Mouse (Mus musculus) frontal cortex, postnatal 10 days (tissue): ENCODE results near the gene Kcnb1.

Source experiments
- DNase-seq, 2 experiments: peaks; one replicate each; pipeline ENCODE4 v3.0.0; 2022; ENCODE audit warnings: low spot score in 2 of 2, mixed read lengths in 1 of 2

Kcnb1 gene

DNA sequence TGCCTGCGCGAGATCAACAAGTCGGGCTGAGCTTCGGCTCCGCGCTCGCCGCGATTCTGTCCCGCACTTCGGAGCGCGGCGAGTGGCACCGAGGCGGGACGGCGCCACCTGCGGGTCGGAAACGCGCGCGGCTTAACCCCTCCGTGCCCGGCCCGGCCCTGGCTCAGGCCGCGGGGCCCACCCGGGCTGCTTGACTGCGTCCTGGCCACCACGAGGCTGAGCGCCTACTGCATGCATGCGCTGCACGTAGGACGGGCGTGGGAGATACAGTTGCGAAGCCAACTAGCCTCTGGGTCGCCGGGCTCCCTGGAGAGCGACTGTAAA is at the start of gene Kcnb1:
Gene Kcnb1 (minus strand): TSS at position 80 of the 324 bp plus-strand sequence.
- peak; percentile 63 to 84 for DNase-seq

DNA sequence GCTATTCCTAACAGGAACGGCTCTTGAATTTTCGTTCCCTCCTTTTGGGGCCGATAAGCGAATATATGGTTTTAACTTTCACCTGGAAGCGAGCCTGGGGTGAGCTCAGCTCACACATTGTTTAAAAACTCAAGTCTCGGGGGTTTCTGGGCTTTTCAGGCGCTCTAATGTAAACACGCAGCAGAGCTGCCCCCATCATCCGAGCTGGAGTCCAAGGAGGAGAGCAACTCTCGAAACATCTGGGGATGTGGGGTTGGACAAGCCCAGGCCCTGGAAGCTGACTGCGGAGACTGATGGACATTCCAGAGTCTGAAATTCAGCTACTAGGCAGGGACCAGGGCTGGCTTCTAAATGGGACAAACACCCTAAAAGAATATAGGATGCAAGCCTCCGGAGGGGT is 49.3 kb upstream of the Kcnb1 start:
- no peak for DNase-seq

DNA sequence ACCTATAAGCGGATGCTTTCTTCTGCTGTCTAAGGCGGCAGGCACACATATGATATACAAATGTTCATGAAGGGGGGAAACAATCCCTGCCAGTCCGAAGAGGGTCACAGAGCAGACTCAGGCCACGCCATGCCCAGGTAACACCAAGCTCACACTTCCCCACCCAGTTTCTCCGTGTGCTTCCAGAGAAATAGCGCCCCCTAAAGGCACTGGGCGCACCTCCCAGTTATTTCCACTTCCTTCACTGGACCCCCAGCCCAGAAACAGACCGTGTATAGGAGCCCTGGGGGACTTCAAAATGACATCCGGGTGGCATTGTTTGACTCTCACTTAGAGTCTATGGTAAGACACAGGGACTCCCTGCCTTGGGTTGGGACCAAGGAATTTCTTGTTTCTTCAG is 47.3 kb upstream of the Kcnb1 start:
- DNase-seq = no peak

DNA sequence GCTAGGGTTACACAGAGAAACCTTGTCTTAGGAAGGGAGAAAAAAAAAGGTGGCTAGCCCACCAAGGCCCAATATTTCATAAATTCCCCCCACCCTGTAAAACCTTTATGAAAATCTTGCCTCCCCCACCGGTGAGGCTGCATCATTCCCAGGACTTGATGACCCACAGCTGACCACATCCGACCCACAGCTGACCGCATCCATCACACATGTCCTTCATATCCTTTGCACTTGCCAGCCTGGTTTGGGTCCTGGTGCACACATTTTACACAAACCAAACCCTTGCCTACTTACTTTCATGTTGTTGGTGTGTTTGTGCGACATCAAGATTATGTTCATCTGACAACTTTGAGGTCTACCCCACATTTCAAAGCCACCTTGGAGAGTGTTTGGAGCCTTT is 46.2 kb upstream of the Kcnb1 start:
- DNase-seq = no peak

DNA sequence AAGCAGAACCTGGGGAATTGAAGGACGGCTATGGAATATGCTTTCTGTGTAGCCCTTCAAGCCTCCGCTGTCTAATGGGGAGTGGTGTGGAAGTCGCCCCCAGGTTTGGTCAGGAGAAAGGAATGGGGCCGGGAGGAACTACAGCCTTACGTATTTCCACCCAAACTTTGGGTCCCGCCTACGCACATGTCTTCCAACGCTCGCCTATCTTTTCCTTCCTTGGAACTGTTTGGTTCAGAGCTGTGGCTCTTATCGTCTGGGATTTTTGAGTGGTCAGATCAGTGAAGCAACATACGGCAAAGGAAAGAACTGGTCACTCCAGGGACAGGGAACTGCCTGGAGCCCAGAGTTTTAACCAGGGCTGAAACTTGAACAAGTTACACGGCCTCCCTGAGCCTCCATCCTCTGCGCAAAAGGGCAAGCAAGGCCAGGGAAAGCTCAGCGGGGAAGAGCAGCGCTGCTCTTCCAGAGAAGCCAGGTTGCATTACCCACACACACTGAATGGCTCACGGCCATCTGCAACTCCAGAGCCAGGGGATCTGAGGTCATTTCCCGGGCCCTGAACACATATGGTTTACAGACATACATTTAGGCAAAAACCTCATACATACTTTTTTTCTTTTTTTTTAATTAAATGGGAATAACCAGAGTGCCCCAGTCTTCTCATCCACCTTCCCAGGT is 45.5 kb upstream of the Kcnb1 start:
- no peak for DNase-seq

DNA sequence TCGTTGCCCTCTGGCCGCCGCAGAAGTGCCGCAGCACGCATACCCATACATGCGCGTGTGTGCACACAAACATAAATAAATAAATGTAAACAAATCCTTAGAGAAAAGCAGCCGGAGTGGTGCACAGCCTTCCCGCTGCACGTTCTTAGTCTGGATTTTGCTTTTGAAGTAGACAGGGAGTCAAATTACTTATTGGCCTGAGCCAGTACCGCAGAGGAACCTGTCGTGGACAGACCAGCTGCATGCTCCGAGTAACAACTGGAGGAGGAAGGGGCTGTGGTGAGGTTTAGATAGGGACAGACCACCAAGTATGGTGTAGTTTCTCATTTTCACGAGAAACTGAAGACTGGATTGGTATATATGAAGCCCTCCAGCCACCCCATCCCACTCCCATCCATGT is 43.8 kb upstream of the Kcnb1 start:
- no peak for DNase-seq

DNA sequence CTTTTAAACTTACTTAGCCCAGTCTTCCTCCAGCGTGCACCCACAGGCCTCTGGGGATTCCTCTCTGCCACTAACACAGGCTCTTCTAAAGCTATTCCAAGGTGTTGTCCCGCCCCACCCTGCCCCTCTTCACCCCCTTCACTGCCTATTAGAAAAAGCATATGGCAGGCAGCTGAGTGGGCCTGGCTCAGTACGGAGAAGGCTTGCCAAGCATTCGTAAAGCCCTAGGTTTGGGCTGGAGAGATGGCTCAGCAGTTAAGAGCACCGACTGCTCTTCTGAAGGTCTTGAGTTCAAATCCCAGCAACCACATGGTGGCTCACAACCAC is 43.0 kb upstream of the Kcnb1 start:
- DNase-seq = no peak

DNA sequence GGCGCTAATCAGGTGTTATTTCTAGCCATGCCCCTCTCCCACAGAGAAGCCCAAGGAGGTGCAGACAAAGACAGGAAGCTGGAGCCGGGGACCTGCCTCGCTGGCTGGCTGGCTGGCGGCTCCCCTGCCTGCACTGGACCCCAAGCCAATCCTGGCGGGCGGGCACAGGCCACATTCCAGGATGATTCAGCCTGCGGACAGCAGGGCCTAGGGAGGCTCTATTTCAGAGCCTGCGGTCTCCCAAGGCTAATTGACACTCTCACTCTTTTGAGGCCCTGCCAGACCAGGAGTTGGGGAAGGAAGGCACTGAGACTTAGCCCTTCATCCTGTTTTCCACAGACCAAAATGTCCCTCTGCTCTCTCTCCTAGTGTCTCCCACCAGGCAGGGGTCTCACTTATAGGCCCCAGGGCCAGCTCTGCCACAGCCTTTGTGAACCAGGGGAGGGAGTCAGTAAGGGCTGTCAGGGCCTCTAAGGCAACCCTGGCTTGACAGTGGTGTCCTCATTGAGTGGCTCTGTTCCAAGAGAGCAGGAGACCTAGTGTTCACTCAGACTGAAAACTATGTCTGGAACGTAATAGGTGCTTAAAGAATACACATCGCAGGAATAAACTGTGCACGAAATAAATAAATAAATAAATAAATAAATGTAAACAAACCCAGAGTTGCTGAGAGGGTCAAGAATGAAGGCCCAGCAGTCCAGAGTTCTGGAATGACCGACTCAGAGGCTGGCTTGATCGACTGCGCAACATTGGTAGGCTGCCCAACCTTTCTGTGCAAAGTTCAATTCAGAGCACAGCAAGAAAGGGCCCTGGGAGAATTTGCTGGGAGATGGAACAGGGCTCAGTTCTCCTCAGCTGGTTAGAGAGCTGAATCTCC is 42.4 kb upstream of the Kcnb1 start:
- no peak for DNase-seq

DNA sequence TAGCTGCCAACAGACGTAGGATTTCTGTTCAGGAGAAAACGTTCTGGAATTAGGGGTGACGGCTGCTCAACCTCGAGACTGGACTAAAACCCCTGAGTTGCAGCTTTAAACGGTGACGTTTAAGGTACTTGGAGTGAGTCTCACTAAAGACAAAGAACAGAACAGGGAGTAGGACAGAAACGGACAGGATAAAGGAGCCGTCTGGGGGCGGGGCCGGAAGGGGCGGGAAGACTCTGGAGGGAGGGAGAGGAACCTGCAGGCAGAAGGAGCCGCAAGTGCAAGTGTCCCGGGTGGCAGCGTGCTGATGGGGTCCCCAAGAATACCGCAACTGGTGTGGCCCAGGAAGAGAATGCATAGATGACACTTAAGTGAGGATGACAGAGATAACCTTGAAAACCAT is 40.6 kb upstream of the Kcnb1 start:
- no peak for DNase-seq

DNA sequence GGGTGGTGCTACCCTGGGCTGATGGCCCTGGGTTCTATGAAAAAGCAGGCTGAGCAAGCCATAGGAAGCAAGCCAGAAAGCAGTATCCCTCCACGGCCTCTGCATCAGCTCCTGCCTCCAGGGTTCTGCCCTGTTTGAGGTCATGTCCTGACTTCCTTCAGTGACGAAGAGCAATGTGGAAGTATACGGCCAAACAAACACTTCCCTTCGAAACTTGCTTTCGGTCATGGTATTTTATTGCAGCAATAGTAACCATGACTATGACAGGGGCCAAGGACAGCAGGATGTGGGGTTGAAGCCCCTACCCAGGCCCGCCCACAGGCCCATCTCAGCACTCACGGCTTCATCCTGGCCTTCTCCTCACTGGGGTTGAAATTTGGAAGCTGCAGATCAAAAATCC is 35.0 kb upstream of the Kcnb1 start:
- no peak for DNase-seq

DNA sequence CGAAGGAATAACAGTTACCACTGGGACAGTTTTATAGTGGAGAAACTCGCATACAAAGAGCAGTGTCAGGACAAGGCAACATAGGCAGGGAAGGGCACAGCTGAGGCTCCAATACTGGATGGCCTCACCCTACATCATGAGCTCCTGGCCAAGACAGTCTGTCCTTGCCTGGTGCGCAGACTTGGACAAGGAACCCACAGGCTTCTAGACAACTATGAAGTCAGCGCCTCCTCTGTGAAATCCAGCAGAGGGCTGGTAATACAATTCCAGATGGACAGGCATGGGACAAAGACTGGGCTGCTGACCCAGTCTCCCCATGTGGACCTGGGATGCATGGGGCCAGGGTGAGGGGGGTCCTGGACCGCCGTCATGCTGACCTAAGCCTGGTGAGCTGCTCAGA is 34.2 kb upstream of the Kcnb1 start:
- no peak for DNase-seq

DNA sequence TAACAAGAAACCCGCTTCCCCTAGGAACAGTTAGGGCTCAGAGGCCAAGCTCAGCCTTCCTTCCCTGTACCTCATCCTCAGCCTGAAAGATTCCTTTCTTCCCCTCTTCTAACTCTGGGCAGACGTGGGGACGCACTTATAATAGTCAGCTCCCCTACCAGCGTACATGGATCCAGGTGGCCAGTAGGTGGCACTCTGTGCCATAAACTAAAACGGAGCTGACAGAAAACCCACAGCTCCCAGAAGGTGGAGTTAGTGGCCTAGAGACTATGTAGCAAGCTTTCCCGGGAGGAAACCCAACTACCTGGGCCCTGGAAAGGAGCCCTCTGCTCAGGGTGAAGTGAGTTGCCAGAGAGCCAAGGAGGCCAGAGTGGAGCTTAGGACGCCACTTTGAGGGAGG is 32.2 kb upstream of the Kcnb1 start:
- peak in 1 of 2 experiments; percentile 69 for DNase-seq

DNA sequence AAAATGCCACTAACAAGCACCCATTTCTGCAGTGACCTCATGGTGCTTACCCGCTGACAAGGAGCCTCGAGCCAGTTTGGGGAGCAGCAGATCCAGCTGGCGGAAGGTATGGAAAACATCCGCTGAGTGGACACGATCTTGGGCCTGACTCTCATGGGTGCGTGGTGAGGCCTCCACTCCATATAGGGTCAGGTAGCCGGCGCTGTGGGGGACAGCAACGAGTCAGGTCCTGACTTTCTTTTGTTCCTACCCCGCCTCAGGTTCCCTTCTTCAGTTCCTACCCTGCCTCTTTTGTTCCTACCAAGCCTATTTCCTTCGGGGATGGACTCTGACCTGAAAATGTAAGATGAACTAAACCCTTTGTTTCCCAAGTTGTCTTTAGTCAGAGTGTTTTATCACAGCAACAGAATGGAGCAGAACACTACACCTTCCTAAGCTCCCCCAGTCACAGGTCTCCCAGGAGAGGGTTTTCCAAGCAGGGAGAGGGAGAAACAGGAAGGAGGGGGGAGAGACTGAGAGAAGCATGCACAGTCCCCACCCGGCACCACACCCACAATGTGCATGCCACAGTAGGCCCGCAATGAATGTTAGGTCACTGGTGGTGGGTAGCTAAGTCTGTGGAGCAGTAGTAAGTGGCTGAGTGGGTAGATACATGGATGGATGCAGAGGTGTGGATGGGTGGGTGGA is 31.3 kb upstream of the Kcnb1 start:
- no peak for DNase-seq

DNA sequence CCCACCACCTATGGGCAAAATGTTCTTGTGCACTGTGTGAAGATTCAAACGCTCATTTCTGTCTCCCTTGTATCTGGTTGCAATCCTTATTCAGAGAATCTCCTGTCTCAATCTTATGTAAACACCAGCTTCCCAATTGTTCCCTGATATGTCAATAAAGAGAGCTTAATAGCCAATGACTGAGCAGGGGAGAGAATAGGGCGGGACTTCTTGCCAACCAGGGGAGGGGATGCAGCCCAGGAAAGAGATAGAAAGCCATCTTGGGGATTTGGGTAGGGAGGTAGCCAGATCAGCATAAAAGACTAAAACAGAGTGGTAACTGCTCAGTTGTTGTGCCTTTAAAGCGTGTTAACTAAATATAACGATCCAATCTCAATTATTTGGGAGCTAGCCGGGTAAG is 30.8 kb upstream of the Kcnb1 start:
- DNase-seq = no peak

DNA sequence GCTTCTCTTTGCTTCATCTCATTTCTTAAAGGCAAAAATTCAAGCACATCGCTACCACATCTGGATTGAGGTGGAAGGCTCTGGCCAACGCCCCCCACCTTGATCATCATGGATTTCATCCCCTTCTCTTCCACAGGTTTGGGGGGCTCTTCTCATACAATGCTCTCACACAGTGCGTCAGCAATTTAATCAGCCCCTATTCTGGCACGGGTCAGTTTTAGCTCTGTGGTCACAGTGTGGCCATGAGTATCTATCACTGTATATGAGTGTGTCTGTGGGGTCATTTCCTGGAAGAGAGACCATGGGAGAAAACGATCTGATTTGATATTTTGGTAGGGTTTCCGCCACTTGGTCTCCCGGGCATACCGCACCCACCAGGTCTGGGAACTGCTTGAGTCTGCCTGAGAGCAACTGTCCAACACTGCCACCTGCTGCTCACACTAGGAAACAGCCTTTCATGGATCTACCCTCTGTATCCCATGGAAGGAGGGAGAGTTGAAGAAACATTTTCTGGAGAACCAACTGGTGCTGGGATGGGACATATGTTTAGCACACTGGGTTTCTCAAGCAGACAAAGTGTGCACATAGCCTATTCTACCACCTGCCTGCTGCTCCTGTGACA is 29.3 kb upstream of the Kcnb1 start:
- DNase-seq = peak; percentile 76 to 89

DNA sequence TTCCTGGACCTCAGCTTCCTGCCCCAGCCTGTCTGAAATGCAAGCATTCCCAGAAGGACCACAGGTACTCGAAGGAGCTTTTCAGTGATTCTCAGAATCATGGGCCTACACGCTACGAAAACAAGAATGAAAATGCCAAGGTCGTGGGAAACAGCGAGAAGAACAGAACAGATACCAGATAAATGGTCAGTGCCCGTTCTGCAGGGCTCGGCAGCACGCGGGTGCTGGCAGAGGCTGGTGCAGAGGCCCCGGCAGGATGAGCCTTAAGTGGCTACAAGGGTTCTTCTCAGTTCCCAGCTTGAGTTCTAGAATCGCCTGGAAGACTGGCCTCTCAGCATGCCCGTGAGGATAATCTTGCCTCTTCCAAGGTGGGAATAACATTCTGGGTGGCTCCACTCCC is 23.7 kb upstream of the Kcnb1 start:
- DNase-seq = no peak

DNA sequence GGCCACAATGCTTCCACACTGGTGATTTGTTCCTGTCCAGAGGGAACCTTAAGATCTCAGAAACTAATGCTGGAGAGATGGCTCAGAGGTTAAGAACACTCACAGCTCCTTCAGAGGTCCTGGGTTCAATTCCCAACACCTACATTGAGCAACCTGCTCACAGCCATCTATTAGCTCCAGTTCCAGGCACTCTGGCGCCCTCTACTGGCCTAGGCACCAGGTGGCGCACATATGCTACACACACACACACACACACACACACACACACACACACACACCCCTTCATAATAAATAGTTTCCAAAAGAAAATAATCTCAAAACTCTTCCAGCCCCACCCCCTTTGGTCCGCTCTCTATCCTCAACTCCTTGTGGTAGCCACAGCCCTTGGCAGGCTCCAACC is 23.1 kb upstream of the Kcnb1 start:
- no peak for DNase-seq

DNA sequence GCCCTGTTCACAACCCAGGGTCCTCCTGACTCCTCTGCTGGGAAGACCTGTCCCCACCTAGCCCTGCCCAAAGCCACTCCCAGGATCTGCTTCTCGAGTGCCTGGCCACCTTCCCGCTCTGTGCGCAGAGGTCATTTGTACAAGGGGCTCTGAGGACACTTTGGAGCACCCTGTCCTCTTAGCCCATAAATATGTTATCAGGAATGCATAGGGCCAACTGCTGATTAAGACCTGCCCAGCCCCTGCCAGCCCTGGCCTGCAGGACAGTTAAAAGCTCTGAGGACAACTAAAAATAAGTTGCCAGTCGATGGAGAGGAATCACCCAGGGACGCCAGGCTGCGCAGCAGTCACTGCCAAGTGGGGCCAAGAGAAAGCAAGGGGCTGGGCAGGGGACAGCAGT is 22.6 kb upstream of the Kcnb1 start:
- no peak for DNase-seq

DNA sequence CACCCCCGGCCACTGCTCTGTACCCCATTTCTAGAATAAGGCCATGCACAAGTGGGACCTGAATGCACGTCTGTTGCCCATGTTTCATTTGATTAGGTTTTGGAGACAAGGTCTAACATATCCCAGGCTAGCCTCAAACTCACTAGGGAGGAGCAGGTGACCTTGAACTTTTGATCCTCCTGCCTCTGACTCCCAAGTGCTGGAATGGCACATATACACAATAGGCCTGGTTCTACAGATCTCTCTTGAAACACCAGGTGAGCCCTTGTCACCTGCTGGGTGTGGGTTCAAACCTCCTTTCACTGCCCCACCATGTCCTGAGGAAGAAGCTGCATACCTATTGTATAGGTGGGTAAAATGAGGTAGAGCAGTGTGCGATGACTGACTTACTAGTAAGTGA is 22.1 kb upstream of the Kcnb1 start:
- no peak for DNase-seq

DNA sequence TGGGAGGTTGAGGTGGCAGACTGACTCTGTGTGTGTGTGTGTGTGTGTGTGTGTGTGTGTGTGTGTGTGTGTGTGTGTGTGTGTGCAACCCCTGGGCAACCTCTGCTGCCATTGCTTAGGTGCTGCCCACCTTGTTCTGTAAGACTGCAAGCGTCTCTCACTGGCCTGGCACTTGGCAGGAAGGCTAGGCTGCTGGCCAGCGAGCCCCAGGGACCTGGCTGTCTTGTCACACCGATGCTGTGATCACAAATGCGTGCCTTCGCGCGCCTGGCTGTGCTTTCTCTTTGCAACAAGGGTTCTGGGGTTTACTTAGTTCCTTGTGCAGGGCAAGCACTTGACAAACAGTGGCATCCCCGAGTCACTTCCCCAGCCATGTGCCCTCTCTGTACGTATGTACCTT is 19.9 kb upstream of the Kcnb1 start:
- DNase-seq = no peak

DNA sequence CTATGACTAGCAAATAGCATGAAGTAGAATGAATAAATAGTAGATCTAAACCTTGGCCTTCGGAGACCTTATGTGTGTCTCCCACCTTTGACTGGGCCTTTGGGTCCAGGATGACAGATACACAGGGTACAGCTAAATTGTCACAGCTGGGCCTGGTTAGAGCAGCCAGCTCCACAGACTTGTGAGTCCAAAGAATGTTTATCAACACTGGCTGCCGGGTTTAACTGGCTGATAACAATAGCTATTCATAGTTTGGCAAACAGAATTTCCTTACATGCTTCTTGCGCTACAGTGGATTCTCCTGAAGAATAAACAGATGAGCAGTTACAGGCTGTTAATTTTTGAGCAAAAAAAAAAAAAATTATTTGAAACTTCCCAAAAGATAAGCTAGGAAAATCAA is 19.0 kb upstream of the Kcnb1 start:
- no peak for DNase-seq

DNA sequence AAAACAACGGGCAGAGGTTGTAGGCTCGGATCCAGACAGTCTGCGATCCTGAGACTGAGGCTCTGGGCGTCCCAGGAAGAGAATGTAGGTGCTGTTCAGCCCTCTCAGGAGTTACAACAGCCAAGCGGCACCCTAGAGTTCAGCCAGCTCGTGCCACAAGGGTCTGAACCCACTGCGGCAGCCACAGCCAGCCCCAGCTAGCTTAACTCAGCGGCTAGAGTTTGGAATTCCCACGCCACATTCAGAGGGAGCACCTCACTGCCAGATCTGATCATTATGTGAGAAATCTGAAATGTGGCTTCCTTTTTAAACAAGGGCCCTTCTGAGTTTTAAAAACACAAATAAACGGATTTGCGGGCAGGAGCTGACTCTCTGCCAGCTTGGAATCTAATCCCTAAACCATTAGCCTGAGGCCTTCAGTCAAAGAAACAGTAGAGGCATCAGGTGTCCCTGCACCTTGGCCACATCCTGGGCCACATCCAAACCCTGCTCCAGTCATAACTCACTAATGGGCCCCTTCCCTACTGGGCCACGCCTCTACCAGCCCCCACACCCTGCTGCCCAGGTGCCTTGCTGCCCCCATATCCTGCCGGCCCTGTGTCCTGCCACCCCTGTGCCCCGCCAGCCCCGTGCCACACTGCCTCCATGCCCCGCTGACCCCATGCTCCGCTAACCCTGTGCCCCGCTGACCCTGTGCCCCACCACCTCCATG is 16.1 kb upstream of the Kcnb1 start:
- no peak for DNase-seq
